Mouse (Mus musculus) neural tube, embryonic 13.5 days (tissue): Measurements from ENCODE around the gene Jpt1. TPM values are rescaled to one million over a fixed set of nuclear protein-coding genes. Genes with fewer than 3 reads are reported as not detected.
A peak's percentile ranks its signal among the peaks of the same experiment; 100 is the strongest.

Experiments
- ATAC-seq: fragments of 200-750 bp; cut with Nextera tagmentation; 2 replicates; pipeline ENCODE4 v1.8.0; 2017; ENCODE audit warnings: low read depth, mild to moderate bottlenecking, moderate TSS enrichment, moderate library complexity
- H3K27ac ChIP-seq: fragments of 300-500 bp; sonication (generic); replicated peaks from 2 replicates; pipeline ENCODE4 v1.5.1; 2015; ENCODE audit warnings: moderate library complexity, mild to moderate bottlenecking, inconsistent platforms
- H3K27me3 ChIP-seq: fragments of 300-500 bp; sonication (generic); 2 replicates; pipeline ENCODE4 v1.6.1; 2015; ENCODE audit warnings: mild to moderate bottlenecking, inconsistent platforms
- H3K36me3 ChIP-seq: fragments of 300-500 bp; sonication (generic); 2 replicates; pipeline ENCODE4 v1.6.1; 2015; ENCODE audit warnings: mild to moderate bottlenecking, inconsistent platforms
- H3K4me1 ChIP-seq: fragments of 300-500 bp; sonication (generic); replicated peaks from 2 replicates; pipeline ENCODE4 v1.6.1; 2015; ENCODE audit warnings: inconsistent platforms
- H3K4me2 ChIP-seq: fragments of 300-500 bp; sonication (generic); 2 replicates; pipeline ENCODE4 v1.6.1; 2015; ENCODE audit warnings: inconsistent platforms, mild to moderate bottlenecking, moderate library complexity
- H3K4me3 ChIP-seq: fragments of 300-500 bp; sonication (generic); 2 replicates; pipeline ENCODE4 v1.5.1; 2015; ENCODE audit warnings: mild to moderate bottlenecking, inconsistent platforms
- H3K9ac ChIP-seq: fragments of 300-500 bp; sonication (generic); 2 replicates; pipeline ENCODE4 v1.6.1; 2015; ENCODE audit warnings: moderate library complexity, mild to moderate bottlenecking, inconsistent platforms
- H3K9me3 ChIP-seq: fragments of 300-500 bp; sonication (generic); 2 replicates; pipeline ENCODE4 v1.6.1; 2016; ENCODE audit warnings: inconsistent platforms
- WGBS: fragments of 180-500 bp; shearing (Covaris S2); methylation state at CpG from one replicate; pipeline ENCODE4 v1.1.7; 2015; 5-methylcytosine and 5-hydroxymethylcytosine counted together
- polyA plus RNA-seq: library from polyadenylated mRNA; unstranded; fragments of >200 nt; fragmentation: Nextera tagmentation; extraction: Ambion mirVana; gene quantifications from 2 replicates; pipeline ENCODE4 v1.2.1, GENCODE M21; 2015

Gene Jpt1
- polyA plus RNA-seq, 1 experiment from 2014 or later, result 1,262 TPM

DNA sequence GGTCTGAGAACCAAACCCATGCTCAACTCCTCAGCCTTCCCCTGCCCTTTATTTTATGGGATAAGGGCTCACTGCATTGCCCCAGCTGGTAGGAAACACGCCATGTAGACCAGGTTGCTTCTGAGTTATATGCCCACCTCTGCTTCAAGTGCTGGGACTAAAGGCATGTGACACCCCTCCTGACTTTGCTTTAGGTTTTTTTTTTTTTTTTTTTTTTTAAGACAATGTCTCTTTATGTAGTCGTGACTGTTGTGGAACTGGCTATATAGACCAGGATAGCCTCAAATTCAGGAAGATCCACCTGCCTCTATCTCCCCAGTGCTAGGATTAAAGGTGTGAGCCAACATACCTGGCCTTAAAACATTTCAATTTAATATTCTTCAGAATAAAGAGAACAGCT, 8.5 kb upstream of the Jpt1 start:
- Histone ChIP-seq H3K4me1 (no peaks in the 10 kb centered on the region), H3K4me2 (no peak overlapping the region), H3K27ac (no peak overlapping the region), H3K9ac (no peak overlapping the region), H3K4me3 (no peak overlapping the region), H3K27me3 (no peaks in the 10 kb centered on the region), H3K36me3 (peaks cover 56% of the 10 kb centered on the region), H3K9me3 (no peaks in the 10 kb centered on the region)
- 66% methylated on average over 2 of the region's 2 CpGs for WGBS
- no peak for ATAC-seq

DNA sequence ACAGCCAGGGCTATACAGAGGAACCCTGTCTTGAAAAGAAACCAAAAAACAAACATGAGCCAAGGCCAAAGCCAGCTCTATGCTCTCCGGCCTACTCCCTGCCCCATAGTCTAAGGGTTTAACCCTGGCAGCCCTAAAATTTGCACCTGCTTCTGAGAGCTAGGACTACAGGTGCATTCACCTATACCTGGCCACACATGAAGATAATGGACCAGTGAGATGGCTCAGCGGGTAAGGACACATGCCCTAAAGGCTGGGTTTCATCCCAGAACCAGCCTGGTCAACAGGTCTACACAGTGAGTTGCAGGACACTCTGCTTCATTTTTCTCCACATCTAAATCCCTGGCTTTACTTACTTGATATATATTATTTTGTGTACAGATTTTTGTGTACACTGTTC, 8.1 kb upstream of the Jpt1 start:
- 92% methylated on average over 2 of the region's 2 CpGs for WGBS
- Histone ChIP-seq H3K27me3 (no peaks in the 10 kb centered on the region), H3K27ac (no peak overlapping the region), H3K9me3 (no peaks in the 10 kb centered on the region), H3K4me2 (no peak overlapping the region), H3K4me3 (no peak overlapping the region), H3K36me3 (peaks cover 51% of the 10 kb centered on the region), H3K4me1 (no peaks in the 10 kb centered on the region), H3K9ac (no peak overlapping the region)
- ATAC-seq, result no peak

DNA sequence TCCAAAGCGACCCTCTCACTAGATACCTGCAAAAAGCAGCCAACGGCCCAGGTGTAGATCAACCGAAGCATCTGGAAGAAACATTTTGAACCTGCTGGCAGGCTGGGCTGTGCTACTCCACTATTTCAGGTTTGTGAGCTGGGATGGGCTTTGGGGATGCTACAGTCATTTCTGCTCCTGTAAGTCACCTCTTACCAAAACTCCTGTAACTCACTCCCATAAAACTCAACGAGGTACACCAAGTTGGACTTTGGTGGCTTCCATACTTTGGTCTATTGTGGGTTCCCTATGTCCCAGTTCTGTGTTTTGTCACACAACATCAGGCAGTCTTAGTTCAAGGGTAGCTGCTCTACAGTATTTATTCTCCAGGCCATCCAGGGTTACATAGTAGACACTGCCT, 6.9 kb upstream of the Jpt1 start:
- no peak overlapping the region for H3K27ac ChIP-seq
- no peaks in the 10 kb centered on the region for H3K27me3 ChIP-seq
- no peak for ATAC-seq
- H3K36me3 ChIP-seq, result peaks cover 39% of the 10 kb centered on the region
- H3K4me3 ChIP-seq, result no peak overlapping the region
- WGBS, result 84% methylated on average over 4 of the region's 4 CpGs
- H3K9ac ChIP-seq, result no peak overlapping the region
- no peak overlapping the region for H3K4me2 ChIP-seq
- no peaks in the 10 kb centered on the region for H3K9me3 ChIP-seq
- no peaks in the 10 kb centered on the region for H3K4me1 ChIP-seq

DNA sequence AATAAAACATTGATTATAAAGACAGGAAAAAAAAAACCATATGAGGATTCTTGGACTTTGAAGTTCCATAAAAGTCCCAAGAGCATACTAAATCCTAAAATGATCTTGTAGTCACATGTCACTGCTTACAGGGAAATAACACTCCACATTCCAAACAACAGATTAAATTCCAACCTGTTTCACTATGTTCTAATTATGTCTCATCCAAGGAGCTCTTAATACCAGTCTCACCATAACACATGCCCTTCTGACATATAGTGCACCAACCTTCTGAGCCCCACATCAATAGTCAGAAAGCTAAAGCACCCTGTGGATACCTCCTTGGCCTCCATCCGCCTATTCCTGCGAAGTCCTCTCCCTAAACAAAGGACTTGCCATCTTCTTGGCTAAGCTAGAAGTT, 6.0 kb upstream of the Jpt1 start:
- H3K36me3 ChIP-seq, result peaks cover 31% of the 10 kb centered on the region
- H3K27me3 ChIP-seq, result no peaks in the 10 kb centered on the region
- ATAC-seq, result no peak
- no peak overlapping the region for H3K9ac ChIP-seq
- no peak overlapping the region for H3K27ac ChIP-seq
- no peak overlapping the region for H3K4me2 ChIP-seq
- H3K9me3 ChIP-seq, result no peaks in the 10 kb centered on the region
- WGBS, result 77% methylated on average over 2 of the region's 2 CpGs
- H3K4me3 ChIP-seq, result no peak overlapping the region
- no peaks in the 10 kb centered on the region for H3K4me1 ChIP-seq

DNA sequence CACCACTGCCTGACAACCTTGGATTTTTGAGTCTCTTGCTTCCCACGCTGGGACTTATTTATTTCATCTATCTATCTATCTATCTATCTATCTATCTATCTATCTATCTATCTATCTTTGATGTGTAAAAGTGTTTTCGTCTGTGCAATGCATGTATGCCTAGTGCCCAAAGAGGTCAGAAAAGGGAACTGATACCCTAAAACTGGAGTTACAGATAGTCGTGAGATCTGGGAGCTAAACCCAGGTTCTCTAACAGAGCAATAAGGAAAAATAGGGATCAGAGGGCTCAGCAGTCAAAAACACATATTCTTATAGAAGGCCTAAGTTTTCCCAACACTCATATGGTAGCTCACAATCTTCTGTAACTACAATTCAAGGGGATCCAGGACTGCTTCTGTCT, 5.4 kb upstream of the Jpt1 start:
- WGBS, result 91% methylated on average over 3 of the region's 3 CpGs
- H3K4me3 ChIP-seq, result no peak overlapping the region
- no peak overlapping the region for H3K4me2 ChIP-seq
- H3K9me3 ChIP-seq, result no peaks in the 10 kb centered on the region
- no peaks in the 10 kb centered on the region for H3K27me3 ChIP-seq
- no peak for ATAC-seq
- H3K4me1 ChIP-seq, result no peaks in the 10 kb centered on the region
- no peak overlapping the region for H3K9ac ChIP-seq
- H3K27ac ChIP-seq, result no peak overlapping the region
- H3K36me3 ChIP-seq, result peaks cover 24% of the 10 kb centered on the region

DNA sequence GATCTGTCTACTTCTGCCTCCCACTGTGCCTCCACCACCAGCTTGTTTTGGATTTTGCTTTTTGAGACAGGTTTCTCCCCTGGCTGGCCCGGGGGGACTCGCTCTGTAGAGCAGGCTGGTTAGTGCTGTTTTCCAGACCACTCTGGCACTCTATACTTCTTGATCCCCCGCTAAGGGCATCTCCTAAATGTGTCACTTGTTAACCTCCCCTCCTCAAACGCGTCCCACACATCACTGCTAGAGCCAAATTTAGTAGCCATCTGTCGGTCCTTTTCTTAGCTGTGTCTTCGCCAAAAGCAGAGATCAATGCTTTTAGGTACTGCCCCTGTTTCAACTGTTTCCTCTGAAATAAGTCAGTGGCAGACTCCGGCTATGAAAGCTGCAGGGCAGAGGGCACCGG, 4.5 kb upstream of the Jpt1 start:
- Histone ChIP-seq H3K9ac (no peak overlapping the region), H3K4me1 (no peaks in the 10 kb centered on the region), H3K27me3 (no peaks in the 10 kb centered on the region), H3K4me3 (no peak overlapping the region), H3K36me3 (peaks cover 16% of the 10 kb centered on the region), H3K4me2 (no peak overlapping the region), H3K27ac (no peak overlapping the region), H3K9me3 (no peaks in the 10 kb centered on the region)
- WGBS, result 72% methylated on average over 9 of the region's 9 CpGs
- no peak for ATAC-seq

DNA sequence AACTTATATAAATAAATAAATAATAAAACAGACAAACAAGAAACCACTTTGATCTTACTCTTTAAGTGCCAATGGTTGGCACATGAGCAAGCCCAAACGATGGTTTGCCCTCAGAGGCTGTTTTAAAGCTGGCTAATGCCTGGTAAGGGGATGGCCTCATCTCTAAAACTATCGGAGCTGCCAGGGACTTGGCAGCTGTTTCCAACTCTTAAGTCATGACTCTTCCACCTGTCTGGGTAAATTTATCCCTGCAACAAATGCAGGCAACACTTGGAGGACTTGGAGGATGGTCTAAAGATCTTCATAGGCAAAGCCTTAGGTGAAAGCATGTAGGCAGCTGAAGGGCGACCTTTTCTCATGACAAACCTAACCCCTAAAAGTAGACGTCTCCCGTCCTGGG, 2.8 kb upstream of the Jpt1 start:
- Histone ChIP-seq H3K4me1 (peaks cover 8% of the 10 kb centered on the region), H3K9me3 (no peaks in the 10 kb centered on the region), H3K27me3 (no peaks in the 10 kb centered on the region), H3K4me3 (no peak overlapping the region), H3K4me2 (no peak overlapping the region), H3K36me3 (peaks cover 5% of the 10 kb centered on the region), H3K9ac (no peak overlapping the region), H3K27ac (no peak overlapping the region)
- no peak for ATAC-seq
- 88% methylated on average over 5 of the region's 5 CpGs for WGBS

DNA sequence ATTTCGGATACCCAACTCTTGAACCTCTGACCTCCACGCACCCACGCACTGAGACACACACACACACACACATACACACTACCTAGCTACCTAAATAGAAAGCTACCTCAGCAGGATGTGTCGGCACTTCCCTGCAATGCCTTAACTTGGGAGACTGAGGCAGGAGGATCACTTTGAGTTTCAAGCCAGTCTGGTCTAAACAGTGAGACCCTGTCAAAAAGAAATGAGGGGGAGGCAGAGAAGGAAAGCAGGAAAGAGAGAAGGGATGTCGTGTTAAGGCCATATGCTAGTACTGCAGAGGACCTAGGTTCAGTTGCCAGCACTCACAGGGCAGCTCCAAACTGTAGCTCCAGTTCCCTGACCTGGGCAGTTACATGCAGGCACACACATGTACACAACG, 834 bp upstream of the Jpt1 start:
- 75% methylated on average over 6 of the region's 6 CpGs for WGBS
- Histone ChIP-seq H3K9ac (no peak overlapping the region), H3K4me3 (no peak overlapping the region), H3K27me3 (no peaks in the 10 kb centered on the region), H3K27ac (no peak overlapping the region), H3K36me3 (no peaks in the 10 kb centered on the region), H3K4me1 (peaks cover 27% of the 10 kb centered on the region), H3K9me3 (no peaks in the 10 kb centered on the region), H3K4me2 (no peak overlapping the region)
- ATAC-seq, result no peak

DNA sequence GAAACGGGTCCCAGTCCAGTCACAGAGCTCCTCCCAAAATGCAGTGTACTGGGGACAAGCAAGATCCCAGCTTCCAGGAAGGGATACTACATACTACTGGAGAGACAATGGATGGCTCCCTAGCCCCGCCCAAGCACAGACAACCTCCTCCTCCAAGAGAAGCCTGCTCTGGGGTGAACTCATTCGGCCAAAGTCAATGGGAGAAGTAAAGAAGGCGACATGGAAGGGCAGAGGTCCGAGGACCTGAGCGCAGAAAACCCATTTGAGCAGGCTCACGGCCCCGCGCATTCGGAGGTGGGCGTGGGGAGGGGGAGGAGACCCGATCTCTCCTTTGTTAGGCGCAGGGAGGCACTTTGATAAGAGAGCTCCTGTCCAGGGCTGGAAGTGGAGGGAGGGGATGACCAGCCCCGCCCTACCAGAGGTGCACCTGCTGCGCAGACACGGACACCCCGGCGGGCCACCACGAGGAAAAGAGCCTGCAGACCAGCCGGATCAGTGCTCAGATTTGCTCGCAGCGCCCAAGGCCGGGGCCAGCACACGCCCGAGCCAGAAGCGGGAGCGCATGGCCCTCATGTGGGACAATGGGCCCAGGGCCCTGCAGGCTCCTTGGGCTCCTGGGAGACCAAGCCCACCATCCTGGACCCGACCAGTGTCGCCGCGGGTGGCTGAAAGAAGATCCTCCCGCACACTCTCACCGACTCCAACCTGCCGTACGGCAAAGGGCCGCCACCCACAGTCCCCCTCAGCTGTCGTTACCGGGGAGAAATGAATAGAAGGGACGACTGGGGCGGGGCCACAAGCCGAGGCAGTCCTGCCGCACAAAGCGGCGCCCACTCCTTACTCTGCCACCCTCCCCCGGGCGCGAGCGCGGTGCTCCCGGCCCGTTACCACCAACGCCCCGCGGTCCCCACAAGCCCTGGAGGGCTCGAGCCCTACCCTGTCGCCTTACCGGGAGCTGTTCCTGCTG, 633 bp downstream of the Jpt1 start:
- H3K27ac ChIP-seq, result peak overlapping the region; percentile 90
- WGBS, result under 1% methylated on average over 57 of the region's 57 CpGs
- peaks cover 38% of the 10 kb centered on the region for H3K4me1 ChIP-seq
- H3K4me3 ChIP-seq, result peak overlapping the region; percentile 100
- H3K9me3 ChIP-seq, result no peaks in the 10 kb centered on the region
- H3K4me2 ChIP-seq, result peak overlapping the region; percentile 89
- H3K27me3 ChIP-seq, result no peaks in the 10 kb centered on the region
- H3K9ac ChIP-seq, result peak overlapping the region; percentile 99
- no peaks in the 10 kb centered on the region for H3K36me3 ChIP-seq
- ATAC-seq, result peak; percentile 77

DNA sequence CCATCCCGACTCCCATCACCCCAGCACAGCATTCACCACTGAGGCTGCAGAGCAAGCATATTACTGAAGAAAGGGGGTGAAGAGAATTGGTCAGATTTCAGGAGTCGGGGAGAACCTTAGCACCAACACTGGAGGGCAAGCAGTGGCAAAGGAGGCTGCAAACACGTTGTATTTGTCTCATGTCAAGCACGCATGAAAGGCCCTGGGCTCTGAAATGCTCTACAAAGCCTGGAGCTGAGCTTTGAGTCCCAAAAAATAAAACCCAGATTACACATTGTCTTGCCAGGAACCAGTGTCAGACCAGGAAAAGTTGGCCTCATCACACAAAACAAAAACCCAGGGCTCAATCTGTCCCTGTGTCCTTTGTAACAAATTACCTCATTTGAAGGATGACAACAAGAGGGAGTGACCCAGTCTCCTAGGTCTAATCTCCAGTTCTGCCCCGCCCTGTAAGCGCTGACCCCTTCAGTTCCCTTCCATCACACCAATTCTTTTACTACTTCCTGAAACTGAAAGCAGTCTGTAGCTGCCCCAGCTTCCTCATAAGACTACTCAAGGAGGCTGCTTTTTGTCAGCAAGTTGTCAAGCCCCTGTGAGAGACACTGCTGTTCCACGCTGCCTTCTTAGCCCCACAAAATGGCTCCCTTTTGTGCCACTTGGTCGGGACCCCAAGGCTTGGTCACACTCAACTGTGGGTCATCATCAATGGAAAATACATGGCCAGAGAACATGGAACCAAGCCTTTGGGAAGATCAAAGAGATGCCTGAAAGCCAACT, 1.6 kb downstream of the Jpt1 start:
- peak overlapping the region; percentile 99 for H3K9ac ChIP-seq
- H3K36me3 ChIP-seq, result no peaks in the 10 kb centered on the region
- no peaks in the 10 kb centered on the region for H3K27me3 ChIP-seq
- WGBS, result 16% methylated on average over 8 of the region's 8 CpGs
- H3K27ac ChIP-seq, result peak overlapping the region; percentile 90
- peaks cover 48% of the 10 kb centered on the region for H3K4me1 ChIP-seq
- peak overlapping the region; percentile 89 for H3K4me2 ChIP-seq
- no peaks in the 10 kb centered on the region for H3K9me3 ChIP-seq
- peak overlapping the region; percentile 100 for H3K4me3 ChIP-seq
- no peak for ATAC-seq

DNA sequence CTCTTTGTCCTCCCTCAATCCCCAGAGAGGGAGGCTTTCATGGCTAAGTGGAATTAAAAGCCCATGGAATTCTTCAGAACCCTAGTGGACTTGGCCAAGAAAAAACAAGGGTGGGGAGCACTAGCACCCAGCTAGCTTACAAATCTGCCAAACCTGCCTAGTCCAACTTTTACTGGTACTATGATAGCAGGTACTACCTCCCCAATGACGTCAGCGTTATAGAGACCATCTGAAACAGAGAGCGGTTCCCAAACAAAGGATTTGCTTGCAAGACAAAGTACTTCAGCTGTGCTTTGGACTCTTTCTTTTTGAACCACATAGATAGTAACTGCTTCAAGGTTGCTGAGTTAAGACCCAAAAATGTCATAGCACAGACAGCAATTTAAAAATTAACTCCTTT, 2.2 kb downstream of the Jpt1 start:
- H3K4me1 ChIP-seq, result peaks cover 53% of the 10 kb centered on the region

DNA sequence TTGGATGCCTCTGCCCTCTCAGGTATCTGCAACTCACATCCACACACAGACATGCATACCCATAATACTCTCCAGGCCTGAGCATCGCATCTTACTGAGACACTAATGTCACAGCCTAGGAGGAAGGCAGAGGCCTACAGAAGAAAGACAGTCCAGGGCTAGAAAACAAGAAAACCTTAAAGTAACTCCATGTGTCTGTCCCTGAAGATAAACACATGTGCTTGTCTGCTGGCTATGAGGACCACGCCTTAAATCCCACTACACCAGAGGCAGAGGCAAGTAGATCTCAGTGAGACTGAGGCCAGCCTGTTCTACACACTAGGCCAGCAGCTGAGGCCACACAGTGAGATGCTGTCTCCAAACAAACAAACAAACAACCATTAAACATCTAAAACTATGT, 3.1 kb downstream of the Jpt1 start:
- Histone ChIP-seq H3K9me3 (no peaks in the 10 kb centered on the region), H3K4me1 (peaks cover 61% of the 10 kb centered on the region), H3K9ac (peak overlapping the region; percentile 99), H3K27ac (peak overlapping the region; percentile 90; the same call in 1 of the 2 replicates), H3K4me3 (peak overlapping the region; percentile 100), H3K27me3 (no peaks in the 10 kb centered on the region), H3K36me3 (0 out of 2 replicates have a peak, but pooled peaks cover 5% of the 10 kb centered on the region), H3K4me2 (peak overlapping the region; percentile 89)
- WGBS, result 70% methylated on average over 2 of the region's 2 CpGs
- ATAC-seq, result no peak

More for the DNA sequence above, 2.2 kb downstream of the Jpt1 start:
- peak overlapping the region; percentile 100 for H3K4me3 ChIP-seq
- no peaks in the 10 kb centered on the region for H3K36me3 ChIP-seq
- ATAC-seq, result no peak
- peak overlapping the region; percentile 90 for H3K27ac ChIP-seq
- H3K9me3 ChIP-seq, result no peaks in the 10 kb centered on the region
- peak overlapping the region; percentile 99 for H3K9ac ChIP-seq
- WGBS, result 33% methylated on average over 3 of the region's 3 CpGs
- H3K4me2 ChIP-seq, result peak overlapping the region; percentile 89
- no peaks in the 10 kb centered on the region for H3K27me3 ChIP-seq
